Mouse (Mus musculus) liver, adult 2 months (tissue): ENCODE data around the gene Hsp90ab1.

ENCODE experiments used
- CTCF ChIP-seq: fragments of 200-500 bp; IDR thresholded peaks from 2 replicates; pipeline ENCODE4 v1.5.1; 2011; ENCODE audit warnings: low read depth, low read length, control low read depth
- POLR2A ChIP-seq: fragments of 200-500 bp; IDR thresholded peaks from 2 replicates; pipeline ENCODE4 v1.6.1; 2011; ENCODE audit warnings: low read length, control low read depth; ENCODE audit not compliant: insufficient read depth; ENCODE audit errors: extremely low read depth

GRCm38 (mm10) chr17:45616046-45616650 lies 43.1 kb upstream of the Hsp90ab1 start:
- no peak for TF ChIP-seq POLR2A
- no peak for TF ChIP-seq CTCF
